Mouse (Mus musculus): ENCODE results near the gene Sirt2. TPM values are rescaled to one million over a fixed set of nuclear protein-coding genes. Genes with fewer than 3 reads are reported as not detected.

Gene Sirt2
- total RNA-seq, 2 experiments from 2014 or later, result 119 to 122 TPM

DNA sequence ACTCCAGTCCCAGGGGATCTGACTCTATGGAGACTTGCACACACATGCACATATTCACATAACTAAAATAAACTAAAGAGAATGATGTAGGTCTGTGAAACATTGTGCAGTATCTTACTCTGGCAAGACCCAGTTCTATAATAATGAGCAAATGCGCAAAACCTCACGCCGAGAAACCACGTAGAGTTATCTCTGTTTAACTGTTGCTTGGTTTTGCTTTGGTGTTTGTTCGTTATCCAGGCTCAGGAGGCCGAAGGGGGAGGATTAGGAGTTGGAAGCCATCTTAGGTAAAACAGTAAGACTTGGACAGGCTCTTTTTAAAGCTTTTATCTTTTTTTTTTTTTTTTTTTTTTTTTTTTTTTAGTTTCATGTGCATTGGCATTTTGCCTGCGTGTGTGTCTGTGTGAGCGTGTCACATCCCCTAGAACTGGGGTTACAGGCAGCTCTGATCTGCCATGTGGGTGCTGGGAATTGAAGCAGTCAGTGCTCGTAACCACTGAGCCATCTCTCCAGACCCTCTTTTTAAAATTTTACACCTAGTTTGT lies 3.0 kb downstream of the Sirt2 start:
- Histone ChIP-seq H3K27ac (no peak overlapping the region), H3K4me3 (no peak overlapping the region)
- intact Hi-C loops (cut with DNase I), result no loop called here
- no peak for TF ChIP-seq CTCF (IDR thresholded peaks at IDR 0.05)
- DNase-seq (ENCODE audit: extremely low spot score in 1 of 2, low spot score in 2 of 2), result no peak

GRCm38 (mm10) chr7:28770309-28770708 lies 3.8 kb downstream of the Sirt2 start:
- intact Hi-C loops (cut with DNase I), result no loop called here

DNA sequence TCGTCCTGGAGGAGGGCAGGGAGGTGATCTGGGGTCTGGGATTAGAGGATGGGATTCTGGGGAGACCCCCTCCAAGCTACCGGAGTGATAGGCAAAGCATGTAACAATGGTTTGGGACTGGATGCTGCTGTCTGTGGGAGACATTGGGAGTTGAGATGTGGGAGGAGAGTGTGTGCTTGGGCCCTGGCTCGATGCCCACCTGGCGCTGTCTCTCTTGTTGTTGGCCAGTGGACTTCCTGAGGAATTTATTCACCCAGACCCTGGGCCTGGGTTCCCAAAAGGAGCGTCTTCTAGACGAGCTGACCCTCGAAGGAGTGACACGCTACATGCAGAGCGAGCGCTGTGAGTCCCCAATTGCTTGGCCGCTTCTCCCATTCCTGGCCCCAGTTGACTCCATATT lies 5.3 kb downstream of the Sirt2 start:
- no peak overlapping the region for H3K27ac ChIP-seq
- intact Hi-C loops (cut with DNase I), result no loop called here
- no peak for DNase-seq (ENCODE audit: extremely low spot score in 1 of 2, low spot score in 2 of 2)
- H3K4me3 ChIP-seq, result no peak overlapping the region
- TF ChIP-seq CTCF (IDR thresholded peaks at IDR 0.05), result no peak

More at GRCm38 (mm10) chr7:28770309-28770708, 3.8 kb downstream of the Sirt2 start:
- no peak for DNase-seq (ENCODE audit: extremely low spot score in 1 of 2, low spot score in 2 of 2)
- H3K4me3 ChIP-seq, result no peak overlapping the region
- no peak overlapping the region for H3K27ac ChIP-seq
- TF ChIP-seq CTCF (IDR thresholded peaks at IDR 0.05), result no peak

- intact Hi-C loops (cut with DNase I), result no loop called here
- DNase-seq (ENCODE audit: extremely low spot score in 1 of 2, low spot score in 2 of 2), result no peak
- TF ChIP-seq CTCF (IDR thresholded peaks at IDR 0.05), result no peak
- no peak overlapping the region for H3K27ac ChIP-seq
- no peak overlapping the region for H3K4me3 ChIP-seq
These were observed 6.6 kb downstream of the Sirt2 start for GRCm38 (mm10) chr7:28773163-28773562.

DNA sequence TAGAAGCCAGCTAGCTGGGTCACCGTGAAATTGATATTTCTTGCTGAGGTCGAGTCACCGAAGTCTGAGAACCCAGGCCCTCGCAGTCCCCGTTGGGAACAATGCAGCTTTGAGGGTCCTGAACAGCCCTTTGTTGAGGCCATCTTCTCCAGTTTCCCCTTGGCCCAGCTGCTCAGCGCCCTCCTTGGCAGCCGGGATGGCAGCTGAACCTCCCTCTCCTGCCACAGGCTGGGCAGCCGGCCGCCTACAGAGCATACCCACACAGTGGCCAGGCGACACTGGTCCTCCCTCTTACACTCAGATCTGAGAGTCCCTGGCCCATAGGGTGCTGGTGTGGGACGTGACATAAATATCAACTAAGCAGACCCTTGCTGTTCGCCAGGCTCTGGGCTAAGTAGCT lies 7.6 kb downstream of the Sirt2 start:
- DNase-seq (ENCODE audit: extremely low spot score in 1 of 2, low spot score in 2 of 2), result no peak
- no peak for TF ChIP-seq CTCF (IDR thresholded peaks at IDR 0.05)
- intact Hi-C loops (cut with DNase I), result no loop called here

GRCm38 (mm10) chr7:28775129-28775528 lies 8.6 kb downstream of the Sirt2 start:
- no peak for TF ChIP-seq CTCF (IDR thresholded peaks at IDR 0.05)
- intact Hi-C loops (cut with DNase I), result loop anchor here (5.0 kb wide), 1 partner anchor 262 kb away; no protein-coding TSS in a partner anchor

More for the DNA sequence above, 7.6 kb downstream of the Sirt2 start:
- Histone ChIP-seq H3K27ac (no peak overlapping the region), H3K4me3 (no peak overlapping the region)

DNA sequence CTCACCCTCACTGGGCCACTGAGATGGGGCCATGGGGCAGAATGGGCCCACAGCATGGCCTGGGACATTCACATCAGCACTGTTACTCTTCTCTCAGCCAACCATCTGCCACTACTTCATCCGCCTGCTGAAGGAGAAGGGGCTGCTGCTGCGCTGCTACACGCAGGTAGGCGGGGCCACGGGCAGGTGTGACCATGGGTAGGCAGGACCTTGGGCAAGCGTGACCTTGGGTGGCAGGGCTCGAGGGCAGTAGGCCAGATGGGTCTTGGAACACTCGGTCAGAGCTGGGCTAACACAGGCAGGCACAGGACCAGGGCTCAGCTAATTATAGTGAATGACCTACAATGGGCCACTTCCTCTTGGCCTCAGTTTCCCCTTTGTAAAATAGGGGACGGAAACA lies 12.3 kb downstream of the Sirt2 start:
- H3K4me3 ChIP-seq, result no peak overlapping the region
- intact Hi-C loops (cut with DNase I), result loop anchor here (5.0 kb wide), 1 partner anchor 258 kb away; no protein-coding TSS in a partner anchor
- DNase-seq (ENCODE audit: extremely low spot score in 1 of 2, low spot score in 2 of 2), result no peak
- no peak for TF ChIP-seq CTCF (IDR thresholded peaks at IDR 0.05)
- no peak overlapping the region for H3K27ac ChIP-seq

More at GRCm38 (mm10) chr7:28775129-28775528, 8.6 kb downstream of the Sirt2 start:
- Histone ChIP-seq H3K27ac (no peak overlapping the region), H3K4me3 (no peak overlapping the region)
- no peak for DNase-seq (ENCODE audit: extremely low spot score in 1 of 2, low spot score in 2 of 2)

DNA sequence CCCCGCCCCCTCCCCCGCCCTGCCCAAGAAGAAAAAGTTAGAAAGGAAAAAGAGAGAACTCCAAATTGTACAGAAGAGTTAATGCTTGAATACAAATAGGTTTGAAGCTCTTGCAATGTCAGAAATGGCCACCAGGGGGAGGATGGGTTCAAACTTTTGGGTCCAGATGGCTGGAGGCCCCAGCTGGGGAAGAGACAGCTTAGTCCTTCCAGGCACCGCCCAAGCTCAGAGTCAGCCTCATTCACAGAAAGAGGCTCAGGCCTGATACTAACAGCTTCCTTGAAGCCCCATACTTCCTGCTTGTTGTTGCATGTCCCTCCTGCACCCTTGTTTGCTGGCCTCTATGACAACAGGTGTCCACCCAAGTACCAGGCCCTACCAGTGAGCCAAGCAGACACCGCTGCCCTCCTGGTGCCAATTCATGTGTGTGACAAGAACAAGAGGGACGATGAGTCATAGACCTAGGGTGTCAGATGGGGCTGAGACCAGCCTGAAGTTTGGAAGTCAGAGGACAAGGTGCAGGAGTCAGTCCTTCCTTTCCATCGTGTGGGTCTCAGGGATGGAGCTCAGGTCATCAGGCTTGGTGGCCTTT lies 13.6 kb downstream of the Sirt2 start:
- peak overlapping the region; percentile 69 for H3K27ac ChIP-seq
- intact Hi-C loops (cut with DNase I), result loop anchor here (1.0 kb wide), 1 partner anchor 87 kb away; no protein-coding TSS in a partner anchor
- TF ChIP-seq CTCF (IDR thresholded peaks at IDR 0.05), result peak; percentile 78
- DNase-seq (ENCODE audit: extremely low spot score in 1 of 2, low spot score in 2 of 2), result peak; percentile 81 to 90
- H3K4me3 ChIP-seq, result no peak overlapping the region

DNA sequence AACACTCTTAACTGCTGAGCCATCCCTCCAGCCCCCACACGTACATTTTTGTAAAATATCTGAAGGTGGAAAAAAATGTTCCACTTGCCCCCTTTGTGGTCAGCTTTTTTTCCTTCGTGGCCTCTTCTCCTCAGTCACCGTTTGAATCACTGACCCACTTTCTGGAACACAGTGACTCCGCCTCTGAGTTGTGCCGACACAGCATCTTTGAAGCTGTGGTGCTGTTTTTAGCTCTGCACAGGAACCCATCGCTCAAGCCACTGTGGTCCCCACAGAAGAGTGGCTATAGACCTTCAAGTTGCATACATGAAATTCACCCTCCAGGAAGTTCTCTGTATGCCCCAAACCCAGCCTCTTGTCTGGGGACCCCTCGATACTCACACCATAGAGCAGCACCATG lies 14.3 kb downstream of the Sirt2 start:
- no peak overlapping the region for H3K4me3 ChIP-seq
- TF ChIP-seq CTCF (IDR thresholded peaks at IDR 0.05), result no peak
- intact Hi-C loops (cut with DNase I), result loop anchor here (1.0 kb wide), 1 partner anchor 86 kb away; no protein-coding TSS in a partner anchor
- DNase-seq (ENCODE audit: extremely low spot score in 1 of 2, low spot score in 2 of 2), result no peak
- H3K27ac ChIP-seq, result peak overlapping the region; percentile 69

DNA sequence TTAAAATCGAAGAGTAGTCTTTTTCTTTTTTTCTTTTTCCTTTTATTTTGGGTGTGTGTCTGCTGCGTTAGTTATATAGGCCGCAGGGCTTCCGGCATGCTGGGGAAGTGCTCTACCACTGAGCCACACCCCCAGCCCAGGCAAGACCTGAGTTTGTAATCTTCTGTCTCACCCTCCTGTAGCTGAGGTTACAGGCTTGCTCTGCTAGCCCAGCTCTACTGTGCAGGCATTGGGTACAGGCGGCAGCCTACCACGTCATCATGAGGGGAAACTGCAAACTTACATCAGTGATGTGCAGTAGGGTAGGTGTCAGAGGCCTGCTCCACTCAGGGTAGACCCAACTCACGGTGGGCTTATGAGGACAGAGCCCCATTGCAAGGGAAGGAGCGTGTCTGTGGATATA lies 14.7 kb downstream of the Sirt2 start:
- intact Hi-C loops (cut with DNase I), result no loop called here
- no peak for TF ChIP-seq CTCF (IDR thresholded peaks at IDR 0.05)
- DNase-seq (ENCODE audit: extremely low spot score in 1 of 2, low spot score in 2 of 2), result no peak
- Histone ChIP-seq H3K4me3 (no peak overlapping the region), H3K27ac (peak overlapping the region; percentile 69)

DNA sequence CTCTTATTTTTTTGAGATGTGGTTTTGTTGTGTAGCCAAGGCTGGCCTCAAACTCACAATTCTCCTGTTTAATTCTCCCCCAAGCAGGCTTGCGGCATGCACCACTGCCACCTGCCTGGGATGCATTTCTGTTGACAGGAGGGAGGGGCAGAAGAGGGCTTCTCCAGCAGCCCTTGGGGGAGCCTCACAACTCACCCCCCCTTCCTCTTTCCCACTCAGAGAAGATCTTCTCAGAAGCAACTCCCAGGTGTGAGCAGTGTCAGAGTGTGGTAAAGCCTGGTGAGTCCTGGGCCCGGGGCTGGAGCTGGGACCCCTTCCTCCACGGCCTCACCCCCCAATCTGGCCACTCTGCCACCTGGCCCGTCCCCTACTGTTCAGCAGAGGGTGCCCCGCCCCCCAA lies 18.6 kb downstream of the Sirt2 start:
- TF ChIP-seq CTCF (IDR thresholded peaks at IDR 0.05), result no peak
- intact Hi-C loops (cut with DNase I), result no loop called here
- no peak overlapping the region for H3K27ac ChIP-seq
- no peak for DNase-seq (ENCODE audit: extremely low spot score in 1 of 2, low spot score in 2 of 2)
- no peak overlapping the region for H3K4me3 ChIP-seq

GRCm38 (mm10) chr7:28787884-28788283 lies 21.3 kb downstream of the Sirt2 start:
- DNase-seq (ENCODE audit: extremely low spot score in 1 of 2, low spot score in 2 of 2), result no peak
- H3K4me3 ChIP-seq, result no peak overlapping the region
- intact Hi-C loops (cut with DNase I), result no loop called here
- no peak for TF ChIP-seq CTCF (IDR thresholded peaks at IDR 0.05)
- H3K27ac ChIP-seq, result no peak overlapping the region

Measured in left cerebral cortex, adult 2 months (tissue).